Mouse (Mus musculus) naive thymus-derived CD4-positive, alpha-beta T cell, adult 2 months (primary cell): ENCODE data around the gene Wscd2.
A peak's percentile ranks its signal among the peaks of the same experiment; 100 is the strongest.

ENCODE experiments used
- DNase-seq: peaks from one replicate; pipeline ENCODE4 v3.0.0-alpha.2; 2011; ENCODE audit warnings: low read depth

Gene Wscd2

DNA sequence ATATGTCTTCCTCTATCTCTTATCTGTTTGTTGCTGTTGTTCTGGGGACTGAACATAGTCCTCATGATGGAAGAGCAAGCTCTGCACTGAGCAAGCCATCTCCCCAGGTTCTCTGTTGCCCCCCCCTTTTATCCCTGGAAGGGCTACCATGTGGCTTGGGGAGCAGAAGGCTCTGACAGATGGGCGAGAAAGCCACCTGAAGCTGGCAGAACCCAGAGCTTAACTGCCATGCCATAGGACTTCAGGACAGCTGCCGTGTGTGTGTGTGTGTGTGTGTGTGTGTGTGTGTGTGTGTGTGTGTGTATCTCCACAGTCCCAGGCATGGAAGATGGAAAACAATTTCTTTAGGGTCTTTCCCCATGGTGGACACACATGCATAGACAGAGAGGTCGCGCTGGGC lies 128.6 kb downstream of the Wscd2 start:
- DNase-seq: no peak

DNA sequence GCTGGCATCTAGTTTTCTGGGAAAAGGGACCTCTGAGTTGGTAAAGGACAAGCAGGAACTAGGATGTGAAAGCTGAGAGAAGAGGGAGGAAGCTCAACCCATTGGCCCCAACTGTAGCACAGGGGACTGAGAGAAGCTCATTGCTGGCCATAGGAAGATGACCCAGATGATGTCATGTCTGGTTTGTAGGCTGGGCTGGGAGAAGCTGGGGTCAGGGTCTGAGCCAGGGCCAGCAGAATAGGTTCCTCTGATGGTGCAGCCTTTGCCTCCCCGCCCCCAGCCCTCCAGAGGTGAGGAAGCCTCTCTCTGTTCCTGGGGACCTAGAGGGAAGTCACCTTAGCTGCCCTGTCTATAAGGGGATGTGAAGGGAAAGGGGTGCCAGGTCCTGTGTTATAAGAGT lies 129.0 kb downstream of the Wscd2 start:
- no peak for DNase-seq

DNA sequence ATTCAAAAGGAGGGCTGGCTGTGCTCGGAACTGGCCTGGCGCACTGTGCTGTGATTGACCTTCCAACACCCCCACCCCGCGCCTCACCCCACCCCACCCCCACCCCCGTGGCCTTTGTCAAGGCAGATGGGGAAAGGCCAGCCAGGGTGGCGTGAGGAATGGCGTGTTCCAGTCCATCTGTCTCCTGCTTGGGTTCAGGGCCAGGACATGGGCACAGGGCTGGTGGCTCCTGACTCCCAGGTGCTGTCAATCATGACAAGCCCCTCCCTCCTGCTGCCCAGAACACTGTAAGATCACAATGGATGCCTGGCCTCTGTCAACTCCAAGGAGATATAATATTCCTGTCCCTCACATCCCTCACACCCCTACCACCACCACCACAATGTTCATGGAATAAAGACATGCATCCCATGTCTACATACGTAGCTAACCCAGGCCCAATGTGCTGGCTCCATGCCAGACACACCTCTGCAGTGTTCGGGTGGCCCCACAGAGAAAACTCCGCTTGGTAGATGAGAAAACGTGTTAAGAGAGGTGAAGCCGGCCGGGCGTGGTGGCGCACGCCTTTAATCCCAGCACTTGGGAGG lies 130.1 kb downstream of the Wscd2 start:
- DNase-seq: no peak

DNA sequence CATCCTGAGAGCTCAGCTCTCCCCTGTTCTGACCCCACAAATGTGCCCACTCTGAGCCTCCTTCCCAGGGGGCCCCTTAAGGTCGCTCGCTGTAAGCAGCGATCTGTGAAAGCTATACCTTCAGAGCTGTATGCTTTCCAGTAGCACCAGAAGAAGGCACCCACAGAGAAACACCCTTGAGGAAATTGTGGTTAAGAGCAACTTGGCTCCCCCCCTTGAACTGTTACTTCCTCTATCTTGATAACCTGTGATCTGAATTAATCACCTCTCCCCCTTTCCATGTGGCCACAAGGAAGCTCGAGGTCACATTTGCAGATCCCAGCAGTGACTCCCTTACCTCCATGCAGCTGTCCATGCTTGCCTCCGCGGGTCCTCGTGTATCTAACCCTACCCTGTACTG lies 130.9 kb downstream of the Wscd2 start:
- peak; percentile 14 for DNase-seq

DNA sequence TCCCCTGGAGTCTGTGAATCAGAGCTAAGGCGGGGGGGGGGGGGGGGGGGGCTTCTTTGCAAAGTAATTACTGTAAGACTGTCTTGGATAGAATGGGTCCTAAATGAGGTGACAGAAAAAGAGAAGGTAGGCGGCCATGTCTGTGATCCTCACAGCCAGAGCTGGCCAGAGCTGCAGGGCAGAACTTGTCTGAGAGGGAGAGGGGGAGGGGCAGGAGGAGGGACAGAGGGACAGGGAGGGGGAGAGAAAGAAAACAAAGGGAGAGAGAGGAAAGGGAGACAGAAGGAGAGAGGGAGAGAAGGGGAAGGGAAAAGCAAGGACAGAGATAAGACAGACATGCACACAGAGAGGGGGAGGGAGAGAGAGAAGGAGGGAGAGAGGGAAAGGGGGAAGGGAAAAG lies 132.9 kb downstream of the Wscd2 start:
- DNase-seq: no peak

DNA sequence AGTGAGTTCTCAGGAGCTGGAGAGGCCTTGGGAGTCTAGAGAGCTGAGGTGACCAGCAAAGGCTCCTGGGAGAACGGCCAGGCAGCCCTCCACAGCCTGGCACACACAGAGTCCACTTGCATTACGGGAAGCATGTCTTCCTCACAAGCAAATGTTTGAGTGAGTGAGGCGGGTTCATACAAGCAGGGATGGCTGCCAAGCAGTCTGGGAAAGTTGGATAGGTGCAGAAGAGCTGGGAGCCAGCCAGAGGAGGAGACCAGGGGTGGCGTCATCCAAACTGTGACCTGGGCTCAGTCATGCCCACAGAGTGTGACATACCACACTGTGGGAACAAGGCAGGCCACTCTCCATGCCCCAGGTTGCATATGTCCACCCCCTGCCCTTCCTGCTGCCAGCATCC lies 134.9 kb downstream of the Wscd2 start:
- no peak for DNase-seq

DNA sequence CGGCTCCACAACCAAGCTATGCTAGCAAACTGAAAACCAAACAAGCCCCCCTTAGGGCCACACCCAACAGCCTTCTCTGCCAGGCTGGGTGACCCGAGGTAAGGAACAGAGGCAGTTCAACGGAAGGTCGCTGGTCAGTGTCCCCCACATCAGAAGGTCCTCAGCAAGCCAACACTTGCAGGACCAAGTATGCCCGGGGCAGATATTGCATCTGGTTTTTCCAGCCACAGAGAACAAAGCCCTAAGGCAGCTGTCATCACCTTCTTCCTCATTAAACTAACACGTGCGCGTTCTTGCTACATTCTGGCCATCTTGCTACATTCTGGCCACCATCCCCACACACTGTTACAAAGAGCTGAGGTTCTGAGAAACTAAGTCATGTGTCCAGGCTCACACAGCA lies 136.2 kb downstream of the Wscd2 start:
- no peak for DNase-seq

DNA sequence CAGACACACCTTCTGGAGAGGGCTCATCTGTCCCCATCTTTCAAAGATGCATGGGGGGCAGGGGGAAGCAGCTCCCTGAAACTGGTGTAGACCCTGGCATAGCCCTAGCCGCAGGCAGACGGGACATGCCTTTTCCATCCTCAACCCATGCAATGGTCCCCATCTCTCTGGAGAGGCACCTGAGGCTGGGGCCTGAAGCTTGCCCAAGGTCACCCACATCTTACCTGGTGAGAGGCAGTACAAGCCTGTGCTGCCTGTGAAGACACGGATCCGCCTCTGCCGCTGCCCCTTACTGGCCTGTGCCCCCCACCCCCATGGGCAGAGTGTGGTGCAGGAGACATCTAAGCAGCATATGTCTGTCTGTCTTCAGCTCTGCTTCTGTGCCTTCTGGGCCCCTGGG lies 136.9 kb downstream of the Wscd2 start:
- DNase-seq: no peak

DNA sequence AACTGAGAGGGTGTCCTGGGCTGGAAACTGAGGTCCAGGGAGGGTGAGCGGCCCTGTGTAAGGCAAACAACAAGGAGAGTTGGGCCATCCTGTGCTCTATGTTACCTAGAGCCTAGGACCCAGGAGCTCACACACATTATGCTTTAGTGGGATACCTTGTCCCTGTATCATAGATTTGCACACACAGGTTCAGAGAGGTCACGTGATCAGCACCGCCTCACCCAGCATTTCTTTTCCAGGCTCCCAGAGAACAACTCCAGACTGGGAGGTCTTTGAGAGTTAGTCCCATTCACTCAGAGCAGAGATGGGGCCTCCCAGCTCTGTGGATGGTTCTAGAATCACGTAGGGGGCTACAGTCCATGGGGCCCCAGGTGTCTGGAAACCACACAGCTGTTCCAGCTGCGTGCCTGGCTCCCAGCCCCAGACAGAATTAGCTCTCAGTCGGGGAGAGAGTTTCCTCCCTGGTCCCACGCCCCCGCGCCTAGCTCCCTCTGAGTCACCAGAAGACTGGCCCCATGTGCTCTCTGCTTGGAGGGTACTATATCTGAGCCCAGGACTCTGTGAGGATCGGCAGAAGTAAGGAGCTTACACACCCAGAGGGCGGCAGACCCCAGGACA lies 137.8 kb downstream of the Wscd2 start:
- DNase-seq: no peak

DNA sequence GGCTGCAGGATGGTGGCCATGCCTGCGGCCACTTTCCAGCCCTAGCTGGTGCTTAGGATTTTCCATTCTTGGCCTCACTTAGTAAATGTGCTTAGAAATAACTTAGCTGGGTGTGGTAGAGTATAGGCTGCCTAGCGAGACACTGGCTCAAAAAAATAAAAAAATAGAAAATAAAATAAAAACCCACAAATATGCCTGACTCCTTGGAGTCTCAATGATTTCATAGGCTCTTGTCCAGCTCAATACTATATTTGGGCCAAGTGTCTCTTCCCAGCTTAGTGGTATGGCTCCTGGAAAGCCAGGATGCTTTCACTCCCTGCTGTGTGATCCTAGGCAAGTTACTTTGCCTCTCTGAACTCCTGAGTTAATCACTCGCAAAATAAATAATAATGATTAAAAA lies 139.1 kb downstream of the Wscd2 start:
- no peak for DNase-seq

DNA sequence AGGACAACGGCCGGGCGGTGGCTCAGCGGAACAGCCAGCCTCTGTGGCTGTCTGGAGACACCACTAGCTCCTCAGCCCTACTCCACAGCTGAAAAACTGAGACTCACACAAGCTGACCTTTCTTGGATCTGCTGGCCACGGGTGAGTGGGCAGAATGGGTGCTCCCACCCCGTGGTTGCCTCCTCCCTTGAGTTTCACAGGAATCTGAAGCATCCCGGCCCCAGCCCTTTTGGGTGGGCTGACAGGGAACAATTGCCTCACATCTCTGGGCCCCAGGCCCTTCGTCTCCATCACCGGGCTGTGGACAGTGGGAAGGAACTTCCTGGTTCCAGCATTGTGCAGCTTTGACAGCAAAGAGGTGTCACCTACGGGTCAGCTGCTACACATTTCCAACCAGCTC lies 140.0 kb downstream of the Wscd2 start:
- no peak for DNase-seq

DNA sequence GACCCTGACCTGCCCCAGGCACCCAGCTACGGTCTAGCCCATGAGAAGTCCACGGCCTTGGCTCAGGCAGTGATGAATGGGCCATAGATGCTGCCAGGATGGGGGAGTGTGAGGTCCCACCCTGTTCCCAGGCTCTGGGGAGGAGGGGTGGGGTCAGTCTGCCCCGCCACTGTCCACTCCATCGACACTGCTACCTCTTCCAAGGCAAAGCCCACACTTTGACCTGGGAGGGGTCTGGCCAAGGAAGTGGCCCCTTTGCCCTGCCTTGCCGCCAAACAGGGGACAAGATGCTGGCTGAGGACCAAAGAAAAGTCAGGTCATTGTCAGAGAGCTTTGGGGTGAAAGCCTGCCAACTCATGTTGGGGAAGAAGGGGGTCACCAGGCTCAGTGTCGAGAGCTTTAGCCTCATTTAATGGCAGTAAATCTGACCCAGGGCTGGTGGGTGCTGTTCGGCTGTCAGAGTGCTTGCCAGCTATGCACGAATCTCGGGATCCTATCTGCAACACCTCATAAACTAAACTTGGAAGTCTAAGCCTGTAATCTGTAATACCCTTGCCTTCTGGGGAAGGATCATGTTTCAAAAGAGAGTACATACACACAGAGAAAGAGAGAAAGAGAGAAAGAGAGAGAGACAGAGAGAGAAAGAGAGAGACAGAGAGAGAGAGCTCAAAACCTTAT lies 143.0 kb downstream of the Wscd2 start:
- no peak for DNase-seq

DNA sequence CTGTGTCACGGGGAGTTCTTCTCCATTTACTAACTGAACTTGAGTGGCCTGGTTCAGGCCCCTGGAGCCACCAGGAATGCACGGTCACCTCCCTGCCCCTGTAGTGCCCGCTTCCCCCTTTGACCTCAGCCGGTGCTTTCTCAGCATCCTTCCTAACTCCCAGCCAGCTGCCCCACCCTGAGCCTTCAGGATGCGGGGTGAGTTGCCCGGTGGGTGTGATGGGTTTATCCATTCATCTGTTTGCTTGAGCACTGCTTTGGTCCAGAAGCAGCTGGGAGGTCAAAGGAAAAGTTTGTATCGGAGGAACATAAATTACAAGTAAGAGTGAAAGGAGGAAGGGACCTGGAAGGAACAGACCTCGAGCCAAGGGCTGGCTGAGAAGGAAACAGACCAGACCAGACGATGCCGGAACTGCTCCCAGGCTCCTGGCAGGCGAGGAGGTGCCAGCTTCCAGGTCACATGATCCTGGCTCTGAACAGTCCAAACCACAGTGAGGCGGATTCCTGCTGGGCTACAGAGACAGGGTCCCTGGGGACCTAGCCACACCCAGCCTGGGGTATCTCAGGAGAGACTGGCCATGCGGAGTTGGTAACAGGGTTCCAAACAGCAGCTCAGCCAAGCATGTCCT lies 144.0 kb downstream of the Wscd2 start:
- no peak for DNase-seq

DNA sequence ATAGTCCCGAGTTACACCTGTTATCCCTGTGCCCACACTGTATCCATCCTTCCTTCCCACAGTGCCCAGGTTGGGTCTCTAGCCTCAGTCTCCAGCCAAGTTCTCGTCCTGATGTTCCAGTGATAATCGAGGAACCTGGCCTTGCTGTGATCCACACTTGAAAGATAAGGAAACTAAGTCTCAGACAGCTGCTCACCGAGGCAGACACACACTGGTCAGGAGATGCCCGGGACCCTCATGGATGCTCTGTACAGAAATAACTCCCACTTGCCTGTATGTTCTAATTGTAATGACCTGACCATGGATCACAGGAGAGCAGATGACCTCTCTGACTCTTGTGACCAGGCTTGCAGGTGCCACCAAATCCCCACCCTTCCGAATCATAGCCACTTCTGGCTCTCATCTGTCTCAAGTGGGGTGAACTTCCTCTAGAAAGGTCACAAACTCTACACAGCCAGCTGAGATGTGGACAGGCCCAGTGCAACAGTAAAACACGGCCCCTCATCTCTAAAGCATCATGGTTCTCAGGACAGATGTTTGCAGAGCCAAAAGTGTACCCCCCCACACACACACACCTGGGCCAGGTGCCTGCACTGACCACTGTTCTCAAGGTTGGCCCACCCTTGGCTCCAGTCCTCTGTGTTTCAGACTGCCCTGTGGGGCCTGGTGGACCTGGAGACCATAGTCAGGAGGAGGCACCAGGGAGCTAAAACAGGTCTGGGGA lies 144.9 kb downstream of the Wscd2 start:
- no peak for DNase-seq

DNA sequence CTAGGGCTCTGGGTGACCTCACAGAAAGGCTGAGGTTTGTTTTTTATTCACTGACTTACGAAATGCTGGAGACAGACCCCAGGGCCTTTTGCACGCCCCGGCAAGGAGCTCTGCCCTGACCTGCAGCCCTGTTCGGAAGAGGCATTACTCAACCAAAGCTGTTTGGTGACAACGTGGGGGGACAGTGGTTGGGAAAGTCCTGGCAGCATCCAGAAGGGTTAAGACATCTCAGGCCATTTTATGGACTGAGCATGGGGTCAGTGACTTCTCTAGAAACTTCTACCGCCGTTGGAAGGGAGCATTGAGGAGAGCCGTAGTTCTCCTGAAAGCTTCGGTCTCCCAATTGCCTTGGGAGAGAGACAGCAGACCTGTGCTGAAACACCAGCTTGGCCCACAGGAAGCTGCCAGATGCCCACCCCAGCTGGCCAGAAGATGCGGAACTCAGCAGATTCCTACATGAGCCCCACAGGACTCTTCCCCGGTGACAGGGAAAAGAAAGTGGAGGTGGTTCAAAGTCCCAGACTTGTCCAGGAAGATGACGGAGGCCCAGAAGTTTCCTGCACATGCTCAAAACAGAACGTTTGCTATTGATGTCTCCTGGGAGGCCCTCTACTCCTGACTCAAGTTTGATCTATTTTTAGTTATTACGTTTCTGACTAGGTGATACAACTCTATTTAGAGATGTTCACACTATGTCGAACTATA lies 145.9 kb downstream of the Wscd2 start:
- DNase-seq: no peak

DNA sequence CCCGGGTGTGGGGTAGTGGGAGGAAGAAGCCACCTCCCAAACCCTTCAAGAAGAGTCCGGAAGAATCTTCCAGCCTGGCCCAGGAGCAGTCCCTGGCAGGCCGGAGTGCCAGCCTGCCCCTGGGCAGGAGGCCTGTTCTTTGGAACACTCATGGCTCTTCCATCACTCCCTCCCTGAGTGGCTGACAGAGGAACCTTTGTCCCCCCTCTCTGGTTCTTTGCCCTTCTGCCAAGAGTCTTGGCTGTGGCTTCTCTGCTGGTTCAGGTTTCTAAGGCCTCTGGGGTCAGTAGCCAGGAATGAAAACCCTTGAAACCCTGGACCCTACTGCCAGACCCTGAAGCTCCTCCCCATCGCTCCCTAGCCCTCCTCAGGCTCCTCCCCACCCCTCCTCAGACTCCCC lies 147.5 kb downstream of the Wscd2 start:
- DNase-seq: no peak

DNA sequence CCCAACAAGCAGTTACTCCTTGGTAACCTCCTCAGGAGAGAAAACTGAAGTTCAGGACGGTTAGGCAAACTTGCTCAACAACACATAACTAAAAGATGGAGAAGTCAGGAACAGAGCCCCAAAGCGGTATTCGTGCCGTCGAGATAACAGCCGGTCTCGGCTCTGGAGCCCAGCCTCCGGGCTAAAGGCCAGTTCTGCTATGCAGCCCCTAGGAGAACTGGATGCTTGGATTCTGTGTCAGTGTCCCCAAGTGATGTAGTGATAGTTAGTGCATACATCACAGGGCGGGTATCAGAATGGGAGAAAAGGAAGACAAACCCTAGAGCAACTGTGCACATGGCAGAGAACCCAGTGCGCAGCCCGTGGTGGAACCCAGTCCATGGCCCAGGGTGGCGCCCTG lies 147.9 kb downstream of the Wscd2 start:
- DNase-seq: no peak

DNA sequence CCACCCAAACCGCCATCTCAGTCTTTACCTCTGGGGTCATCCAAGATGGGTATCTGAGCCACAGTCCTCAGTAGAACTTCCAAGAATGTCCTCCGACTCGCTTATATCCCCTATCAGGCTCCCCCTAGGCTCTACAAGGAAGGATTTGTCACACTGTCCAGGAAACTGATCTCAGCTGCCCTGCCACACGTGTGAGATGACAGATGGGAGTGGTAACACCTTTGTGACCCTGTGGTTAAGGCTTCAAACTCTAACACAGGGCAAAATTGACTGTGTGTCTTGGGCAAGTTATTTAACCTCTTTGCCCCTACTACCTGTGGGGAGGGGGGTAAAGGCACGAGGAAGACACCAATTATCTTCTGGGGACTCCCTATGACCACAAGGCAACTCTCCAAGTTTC lies 149.0 kb downstream of the Wscd2 start:
- DNase-seq: no peak
